Mouse (Mus musculus): ENCODE data around the gene Plekha4. TPM values are rescaled to one million over a fixed set of nuclear protein-coding genes. Genes with fewer than 3 reads are reported as not detected.
A peak's percentile ranks its signal among the peaks of the same experiment; 100 is the strongest.

Gene Plekha4
- polyA plus RNA-seq, 1 experiment from 2014 or later, result 0.64 TPM

- Histone ChIP-seq H3K4me2 (ENCODE audit: low read depth, severe bottlenecking) (no peak overlapping the region), H3K27ac (replicated peaks; ENCODE audit: low read depth, low read length) (no peak overlapping the region), H3K9me3 (ENCODE audit: control insufficient read depth, low read length) (no peaks in the 10 kb centered on the region), H3K9ac (ENCODE audit: low read length) (no peak overlapping the region), H3K4me1 (ENCODE audit: control insufficient read depth, insufficient read depth, low read length) (peaks cover 10% of the 10 kb centered on the region; the same call in 1 of the 2 replicates), H3K27me3 (ENCODE audit: control insufficient read depth, insufficient read depth, low read length) (no peaks in the 10 kb centered on the region), H3K36me3 (ENCODE audit: control insufficient read depth, insufficient read depth, low read length) (peaks cover 17% of the 10 kb centered on the region), H3K4me3 (ENCODE audit: low read depth, low read length) (no peak overlapping the region)
- DNase-seq (ENCODE audit: low spot score) (no peak), ATAC-seq (ENCODE audit: insufficient number of reproducible peaks, low FRiP score, low TSS enrichment, low read depth) (no peak)
- 93% methylated on average over 5 of the region's 5 CpGs for WGBS
Measured at GRCm38 (mm10) chr7:45492951-45493350, 33.2 kb upstream of the Plekha4 start.

GRCm38 (mm10) chr7:45494548-45494947 lies 31.6 kb upstream of the Plekha4 start:
- H3K9ac ChIP-seq (ENCODE audit: low read length), result no peak overlapping the region
- H3K9me3 ChIP-seq (ENCODE audit: control insufficient read depth, low read length), result no peaks in the 10 kb centered on the region
- no peak overlapping the region for H3K27ac ChIP-seq (replicated peaks; ENCODE audit: low read depth, low read length)
- DNase-seq (ENCODE audit: low spot score) (no peak), ATAC-seq (ENCODE audit: insufficient number of reproducible peaks, low FRiP score, low TSS enrichment, low read depth) (no peak)
- H3K36me3 ChIP-seq (ENCODE audit: control insufficient read depth, insufficient read depth, low read length), result peaks cover 19% of the 10 kb centered on the region
- H3K4me2 ChIP-seq (ENCODE audit: low read depth, severe bottlenecking), result no peak overlapping the region
- WGBS, result 88% methylated on average over 9 of the region's 9 CpGs
- no peaks in the 10 kb centered on the region for H3K27me3 ChIP-seq (ENCODE audit: control insufficient read depth, insufficient read depth, low read length)
- H3K4me1 ChIP-seq (ENCODE audit: control insufficient read depth, insufficient read depth, low read length), result peaks cover 5% of the 10 kb centered on the region; the same call in 1 of the 2 replicates
- H3K4me3 ChIP-seq (ENCODE audit: low read depth, low read length), result no peak overlapping the region

- 95% methylated on average over 6 of the region's 6 CpGs for WGBS
- no peak for ATAC-seq (ENCODE audit: insufficient number of reproducible peaks, low FRiP score, low TSS enrichment, low read depth)
- Histone ChIP-seq H3K9ac (ENCODE audit: low read length) (no peak overlapping the region), H3K27ac (replicated peaks; ENCODE audit: low read depth, low read length) (no peak overlapping the region), H3K4me2 (ENCODE audit: low read depth, severe bottlenecking) (no peak overlapping the region), H3K4me3 (ENCODE audit: low read depth, low read length) (no peak overlapping the region), H3K4me1 (ENCODE audit: control insufficient read depth, insufficient read depth, low read length) (no peaks in the 10 kb centered on the region), H3K9me3 (ENCODE audit: control insufficient read depth, low read length) (no peaks in the 10 kb centered on the region), H3K36me3 (ENCODE audit: control insufficient read depth, insufficient read depth, low read length) (peaks cover 22% of the 10 kb centered on the region), H3K27me3 (ENCODE audit: control insufficient read depth, insufficient read depth, low read length) (no peaks in the 10 kb centered on the region)
- DNase-seq (ENCODE audit: low spot score), result no peak
Measured at GRCm38 (mm10) chr7:45498427-45498826, 27.7 kb upstream of the Plekha4 start.

GRCm38 (mm10) chr7:45507583-45507982 lies 18.5 kb upstream of the Plekha4 start:
- H3K9me3 ChIP-seq (ENCODE audit: control insufficient read depth, low read length), result no peaks in the 10 kb centered on the region
- H3K27me3 ChIP-seq (ENCODE audit: control insufficient read depth, insufficient read depth, low read length), result no peaks in the 10 kb centered on the region
- no peak overlapping the region for H3K27ac ChIP-seq (replicated peaks; ENCODE audit: low read depth, low read length)
- no peak overlapping the region for H3K4me3 ChIP-seq (ENCODE audit: low read depth, low read length)
- peaks cover 7% of the 10 kb centered on the region; the same call in 1 of the 2 replicates for H3K4me1 ChIP-seq (ENCODE audit: control insufficient read depth, insufficient read depth, low read length)
- WGBS, result 90% methylated on average over 6 of the region's 6 CpGs
- ATAC-seq (ENCODE audit: insufficient number of reproducible peaks, low FRiP score, low TSS enrichment, low read depth) (no peak), DNase-seq (ENCODE audit: low spot score) (no peak)
- peaks cover 9% of the 10 kb centered on the region for H3K36me3 ChIP-seq (ENCODE audit: control insufficient read depth, insufficient read depth, low read length)
- no peak overlapping the region for H3K9ac ChIP-seq (ENCODE audit: low read length)
- no peak overlapping the region for H3K4me2 ChIP-seq (ENCODE audit: low read depth, severe bottlenecking)

GRCm38 (mm10) chr7:45508561-45508960 lies 17.6 kb upstream of the Plekha4 start:
- Histone ChIP-seq H3K27ac (replicated peaks; ENCODE audit: low read depth, low read length) (no peak overlapping the region), H3K9me3 (ENCODE audit: control insufficient read depth, low read length) (no peaks in the 10 kb centered on the region), H3K9ac (ENCODE audit: low read length) (no peak overlapping the region), H3K36me3 (ENCODE audit: control insufficient read depth, insufficient read depth, low read length) (peaks cover 9% of the 10 kb centered on the region), H3K4me2 (ENCODE audit: low read depth, severe bottlenecking) (peak overlapping the region; percentile 97; the same call in 1 of the 2 replicates), H3K27me3 (ENCODE audit: control insufficient read depth, insufficient read depth, low read length) (no peaks in the 10 kb centered on the region), H3K4me1 (ENCODE audit: control insufficient read depth, insufficient read depth, low read length) (peaks cover 7% of the 10 kb centered on the region; the same call in 1 of the 2 replicates), H3K4me3 (ENCODE audit: low read depth, low read length) (0 out of 2 replicates have a peak overlapping the region, but pooled peaks have one; percentile 71)
- DNase-seq (ENCODE audit: low spot score) (no peak), ATAC-seq (ENCODE audit: insufficient number of reproducible peaks, low FRiP score, low TSS enrichment, low read depth) (no peak)
- WGBS, result 86% methylated on average over 6 of the region's 6 CpGs

GRCm38 (mm10) chr7:45509181-45509882 lies 16.8 kb upstream of the Plekha4 start:
- Histone ChIP-seq H3K4me3 (ENCODE audit: low read depth, low read length) (peak overlapping the region; percentile 71), H3K4me1 (ENCODE audit: control insufficient read depth, insufficient read depth, low read length) (peaks cover 7% of the 10 kb centered on the region; the same call in 1 of the 2 replicates), H3K4me2 (ENCODE audit: low read depth, severe bottlenecking) (peak overlapping the region; percentile 97), H3K9me3 (ENCODE audit: control insufficient read depth, low read length) (no peaks in the 10 kb centered on the region), H3K9ac (ENCODE audit: low read length) (peak overlapping the region; percentile 81), H3K27ac (replicated peaks; ENCODE audit: low read depth, low read length) (no peak overlapping the region), H3K36me3 (ENCODE audit: control insufficient read depth, insufficient read depth, low read length) (peaks cover 9% of the 10 kb centered on the region), H3K27me3 (ENCODE audit: control insufficient read depth, insufficient read depth, low read length) (no peaks in the 10 kb centered on the region)
- no peak for DNase-seq (ENCODE audit: low spot score)
- no peak for ATAC-seq (ENCODE audit: insufficient number of reproducible peaks, low FRiP score, low TSS enrichment, low read depth)
- WGBS, result 38% methylated on average over 19 of the region's 19 CpGs

GRCm38 (mm10) chr7:45509912-45510787 lies 16.0 kb upstream of the Plekha4 start, which contains the start of gene Nucb1:
TSS of gene Nucb1 (minus strand) at chr7:45510406.
- Histone ChIP-seq H3K27me3 (ENCODE audit: control insufficient read depth, insufficient read depth, low read length) (no peaks in the 10 kb centered on the region), H3K9ac (ENCODE audit: low read length) (peak within 1 kb of the TSS; percentile 81), H3K4me2 (ENCODE audit: low read depth, severe bottlenecking) (peak within 1 kb of the TSS; percentile 97), H3K9me3 (ENCODE audit: control insufficient read depth, low read length) (no peaks in the 10 kb centered on the region), H3K27ac (replicated peaks; ENCODE audit: low read depth, low read length) (peak within 1 kb of the TSS; percentile 85), H3K4me1 (ENCODE audit: control insufficient read depth, insufficient read depth, low read length) (peaks cover 7% of the 10 kb centered on the region; the same call in 1 of the 2 replicates), H3K36me3 (ENCODE audit: control insufficient read depth, insufficient read depth, low read length) (peaks cover 6% of the 10 kb centered on the region; the same call in 1 of the 2 replicates), H3K4me3 (ENCODE audit: low read depth, low read length) (peak within 1 kb of the TSS; percentile 71)
- peak; percentile 88 for ATAC-seq (ENCODE audit: insufficient number of reproducible peaks, low FRiP score, low TSS enrichment, low read depth)
- WGBS, result 1% methylated on average over 44 of the region's 44 CpGs
- DNase-seq (ENCODE audit: low spot score), result peak; percentile 93

- H3K4me2 ChIP-seq (ENCODE audit: low read depth, severe bottlenecking), result no peak overlapping the region
- H3K9ac ChIP-seq (ENCODE audit: low read length), result no peak overlapping the region
- H3K4me1 ChIP-seq (ENCODE audit: control insufficient read depth, insufficient read depth, low read length), result peaks cover 2% of the 10 kb centered on the region; the same call in 1 of the 2 replicates
- 84% methylated on average over 7 of the region's 7 CpGs for WGBS
- H3K4me3 ChIP-seq (ENCODE audit: low read depth, low read length), result no peak overlapping the region
- no peaks in the 10 kb centered on the region for H3K36me3 ChIP-seq (ENCODE audit: control insufficient read depth, insufficient read depth, low read length)
- H3K9me3 ChIP-seq (ENCODE audit: control insufficient read depth, low read length), result no peaks in the 10 kb centered on the region
- H3K27ac ChIP-seq (replicated peaks; ENCODE audit: low read depth, low read length), result no peak overlapping the region
- DNase-seq (ENCODE audit: low spot score) (no peak), ATAC-seq (ENCODE audit: insufficient number of reproducible peaks, low FRiP score, low TSS enrichment, low read depth) (no peak)
- no peaks in the 10 kb centered on the region for H3K27me3 ChIP-seq (ENCODE audit: control insufficient read depth, insufficient read depth, low read length)
Measured at GRCm38 (mm10) chr7:45514411-45514810, 11.7 kb upstream of the Plekha4 start.

Data from limb, embryonic 11.5 days (tissue).